Mouse (Mus musculus) midbrain, embryonic 10.5 days (tissue): ENCODE measurements around the gene Ccdc146. TPM values are rescaled to one million over a fixed set of nuclear protein-coding genes. Genes with fewer than 3 reads are reported as not detected.
"Not testable (repeated sequence)": the region's sequence is repeated elsewhere in the genome, so short reads cannot be mapped to it uniquely, and the experiment has no call there.

Source experiments
- DNase-seq: peaks from one replicate; pipeline ENCODE4 v3.0.0-alpha.2; 2017; ENCODE audit warnings: low spot score
- H3K27ac ChIP-seq: fragments of 300-500 bp; sonication (generic); replicated peaks from 2 replicates; pipeline ENCODE4 v1.5.1; 2016; ENCODE audit warnings: mild to moderate bottlenecking
- H3K27me3 ChIP-seq: fragments of 300-500 bp; sonication (generic); 2 replicates; pipeline ENCODE4 v1.6.1; 2016; ENCODE audit warnings: low read depth, mild to moderate bottlenecking; ENCODE audit not compliant: poor library complexity, severe bottlenecking
- H3K36me3 ChIP-seq: fragments of 300-500 bp; sonication (generic); 2 replicates; pipeline ENCODE4 v1.6.1; 2016; ENCODE audit warnings: mild to moderate bottlenecking, moderate library complexity
- H3K4me1 ChIP-seq: fragments of 300-500 bp; sonication (generic); 2 replicates; pipeline ENCODE4 v1.6.1; 2016
- H3K4me3 ChIP-seq: fragments of 300-500 bp; sonication (generic); 2 replicates; pipeline ENCODE4 v1.5.1; 2016; ENCODE audit warnings: mild to moderate bottlenecking, moderate library complexity
- H3K9me3 ChIP-seq: fragments of 300-500 bp; sonication (generic); replicated peaks from 2 replicates; pipeline ENCODE4 v1.6.1; 2016; ENCODE audit warnings: mild to moderate bottlenecking
- WGBS: fragments of 180-500 bp; shearing (Covaris S2); methylation state at CpG from one replicate; pipeline ENCODE4 v1.1.7; 2016; 5-methylcytosine and 5-hydroxymethylcytosine counted together
- polyA plus RNA-seq: library from polyadenylated mRNA; unstranded; fragments of >200 nt; fragmentation: Nextera tagmentation; extraction: Ambion mirVana; gene quantifications from 2 replicates; pipeline ENCODE4 v1.2.1, GENCODE M21; 2016

Gene Ccdc146
- polyA plus RNA-seq, 1 experiment from 2014 or later, result 0.12 TPM

GRCm38 (mm10) chr5:21358648-21359047 is 65.8 kb downstream of the Ccdc146 start:
- DNase-seq, result no peak

GRCm38 (mm10) chr5:21351678-21352077 is 72.8 kb downstream of the Ccdc146 start:
- no peak overlapping the region for H3K27ac ChIP-seq
- H3K36me3 ChIP-seq, result no peaks in the 10 kb centered on the region
- H3K4me3 ChIP-seq, result no peak overlapping the region
- H3K27me3 ChIP-seq, result no peaks in the 10 kb centered on the region
- DNase-seq, result no peak
- H3K4me1 ChIP-seq, result peaks cover 20% of the 10 kb centered on the region
- no peaks in the 10 kb centered on the region for H3K9me3 ChIP-seq

More at GRCm38 (mm10) chr5:21358648-21359047, 65.8 kb downstream of the Ccdc146 start:
- Histone ChIP-seq H3K9me3 (no peaks in the 10 kb centered on the region), H3K4me1 (peaks cover 15% of the 10 kb centered on the region), H3K27me3 (no peaks in the 10 kb centered on the region), H3K27ac (no peak overlapping the region), H3K36me3 (no peaks in the 10 kb centered on the region), H3K4me3 (no peak overlapping the region)
- WGBS, result 87% methylated on average over 3 of the region's 3 CpGs

- H3K27me3 ChIP-seq, result no peaks in the 10 kb centered on the region
- WGBS, result 90% methylated on average over 7 of the region's 7 CpGs
- no peak overlapping the region for H3K27ac ChIP-seq
- no peaks in the 10 kb centered on the region for H3K9me3 ChIP-seq
- no peak overlapping the region for H3K4me3 ChIP-seq
- no peak for DNase-seq
- H3K36me3 ChIP-seq, result no peaks in the 10 kb centered on the region
- H3K4me1 ChIP-seq, result peaks cover 3% of the 10 kb centered on the region
Observed at GRCm38 (mm10) chr5:21348366-21348765, 76.1 kb downstream of the Ccdc146 start.

GRCm38 (mm10) chr5:21342265-21342664 is 82.2 kb downstream of the Ccdc146 start:
- H3K27ac ChIP-seq, H3K9me3 ChIP-seq, H3K4me1 ChIP-seq, H3K4me3 ChIP-seq, DNase-seq, H3K27me3 ChIP-seq, H3K36me3 ChIP-seq: not testable (repeated sequence)

- Histone ChIP-seq H3K27me3 (no peaks in the 10 kb centered on the region), H3K27ac (no peak overlapping the region), H3K4me1 (peaks cover 20% of the 10 kb centered on the region), H3K9me3 (0 out of 2 replicates have a peak, but pooled peaks cover 3% of the 10 kb centered on the region), H3K36me3 (no peaks in the 10 kb centered on the region), H3K4me3 (no peak overlapping the region)
- no peak for DNase-seq
- 92% methylated on average over 1 of the region's 1 CpGs for WGBS
Observed at GRCm38 (mm10) chr5:21332119-21332518, 92.4 kb downstream of the Ccdc146 start.

- Histone ChIP-seq H3K4me1 (peaks cover 20% of the 10 kb centered on the region), H3K27me3 (no peaks in the 10 kb centered on the region), H3K9me3 (0 out of 2 replicates have a peak, but pooled peaks cover 3% of the 10 kb centered on the region), H3K27ac (no peak overlapping the region), H3K4me3 (no peak overlapping the region), H3K36me3 (no peaks in the 10 kb centered on the region)
- WGBS, result 92% methylated on average over 5 of the region's 5 CpGs
- DNase-seq, result no peak
Observed at GRCm38 (mm10) chr5:21331656-21332055, 92.8 kb downstream of the Ccdc146 start.

GRCm38 (mm10) chr5:21329672-21330665 is 94.5 kb downstream of the Ccdc146 start:
- peaks cover 20% of the 10 kb centered on the region for H3K4me1 ChIP-seq
- 0 out of 2 replicates have a peak overlapping the region, but pooled peaks have one; percentile 21 for H3K4me3 ChIP-seq
- 42% methylated on average over 11 of the region's 11 CpGs for WGBS
- H3K36me3 ChIP-seq, result no peaks in the 10 kb centered on the region
- peak overlapping the region; percentile 78 for H3K27ac ChIP-seq
- no peaks in the 10 kb centered on the region for H3K27me3 ChIP-seq
- 0 out of 2 replicates have a peak, but pooled peaks cover 3% of the 10 kb centered on the region for H3K9me3 ChIP-seq
- peak; percentile 26 for DNase-seq

- Histone ChIP-seq H3K36me3 (no peaks in the 10 kb centered on the region), H3K4me1 (peaks cover 20% of the 10 kb centered on the region), H3K9me3 (no peaks in the 10 kb centered on the region), H3K27me3 (no peaks in the 10 kb centered on the region), H3K27ac (no peak overlapping the region), H3K4me3 (no peak overlapping the region)
- 86% methylated on average over 1 of the region's 1 CpGs for WGBS
- DNase-seq, result no peak
Observed at GRCm38 (mm10) chr5:21328560-21328959, 95.9 kb downstream of the Ccdc146 start.

GRCm38 (mm10) chr5:21326494-21326893 is 98.0 kb downstream of the Ccdc146 start:
- no peak overlapping the region for H3K27ac ChIP-seq
- whole genome bisulfite sequencing, result 49% methylated on average over 1 of the region's 1 CpGs
- H3K4me3 ChIP-seq, result no peak overlapping the region
- peak; percentile 66 for DNase-seq
- peaks cover 20% of the 10 kb centered on the region for H3K4me1 ChIP-seq
- H3K27me3 ChIP-seq, result no peaks in the 10 kb centered on the region
- no peaks in the 10 kb centered on the region for H3K9me3 ChIP-seq
- H3K36me3 ChIP-seq, result no peaks in the 10 kb centered on the region

GRCm38 (mm10) chr5:21320138-21320537 is 104.3 kb downstream of the Ccdc146 start:
- Histone ChIP-seq H3K4me1 (no peaks in the 10 kb centered on the region), H3K27me3 (no peaks in the 10 kb centered on the region), H3K4me3 (no peak overlapping the region), H3K36me3 (no peaks in the 10 kb centered on the region), H3K9me3 (no peaks in the 10 kb centered on the region), H3K27ac (no peak overlapping the region)
- 86% methylated on average over 2 of the region's 2 CpGs for WGBS
- DNase-seq, result no peak

GRCm38 (mm10) chr5:21314696-21315095 is 109.8 kb downstream of the Ccdc146 start:
- H3K9me3 ChIP-seq, result no peaks in the 10 kb centered on the region
- no peaks in the 10 kb centered on the region for H3K27me3 ChIP-seq
- no peak overlapping the region for H3K4me3 ChIP-seq
- no peaks in the 10 kb centered on the region for H3K36me3 ChIP-seq
- DNase-seq, result no peak
- no peak overlapping the region for H3K27ac ChIP-seq
- H3K4me1 ChIP-seq, result no peaks in the 10 kb centered on the region
- WGBS, result 83% methylated on average over 3 of the region's 3 CpGs

- H3K9me3 ChIP-seq, result no peaks in the 10 kb centered on the region
- no peaks in the 10 kb centered on the region for H3K36me3 ChIP-seq
- 76% methylated on average over 5 of the region's 5 CpGs for WGBS
- DNase-seq, result no peak
- H3K4me3 ChIP-seq, result no peak overlapping the region
- H3K27ac ChIP-seq, result no peak overlapping the region
- H3K4me1 ChIP-seq, result peaks cover 7% of the 10 kb centered on the region; the same call in 1 of the 2 replicates
- H3K27me3 ChIP-seq, result no peaks in the 10 kb centered on the region
Observed at GRCm38 (mm10) chr5:21307165-21307564, 117.3 kb downstream of the Ccdc146 start.

GRCm38 (mm10) chr5:21301011-21301410 is 123.5 kb downstream of the Ccdc146 start:
- no peak overlapping the region for H3K4me3 ChIP-seq
- H3K27ac ChIP-seq, result no peak overlapping the region
- no peaks in the 10 kb centered on the region for H3K36me3 ChIP-seq
- no peak for DNase-seq
- no peaks in the 10 kb centered on the region for H3K9me3 ChIP-seq
- no peaks in the 10 kb centered on the region for H3K27me3 ChIP-seq
- no peaks in the 10 kb centered on the region for H3K4me1 ChIP-seq
- WGBS, result 82% methylated on average over 6 of the region's 6 CpGs
